Mouse (Mus musculus): ENCODE measurements around the gene Trim40. TPM values are rescaled to one million over a fixed set of nuclear protein-coding genes. Genes with fewer than 3 reads are reported as not detected.

Gene Trim40
- polyA plus RNA-seq, 1 experiment, result not detected

- Histone ChIP-seq H3K4me1 (peaks cover 85% of the 10 kb centered on the region), H3K36me3 (replicated peaks; ENCODE audit: low read length) (peaks cover 27% of the 10 kb centered on the region), H3K27me3 (replicated peaks) (no peaks in the 10 kb centered on the region), H3K4me3 (replicated peaks) (no peak overlapping the region), H3K9me3 (no peaks in the 10 kb centered on the region)
- TF ChIP-seq FLI1 (IDR thresholded peaks at IDR 0.05; ENCODE audit: low read length), result no peak
- TF ChIP-seq GATA1 (IDR thresholded peaks at IDR 0.05; ENCODE audit: borderline replicate concordance, low read length), result no peak
These were observed 45.2 kb downstream of the Trim40 start for GRCm38 (mm10) chr17:36844725-36845124.

- Histone ChIP-seq H3K4me1 (peaks cover 84% of the 10 kb centered on the region), H3K4me3 (replicated peaks) (peak overlapping the region; percentile 71), H3K27me3 (replicated peaks) (no peaks in the 10 kb centered on the region), H3K36me3 (replicated peaks; ENCODE audit: low read length) (peaks cover 28% of the 10 kb centered on the region), H3K9me3 (no peaks in the 10 kb centered on the region)
- TF ChIP-seq FLI1 (IDR thresholded peaks at IDR 0.05; ENCODE audit: low read length) (0 out of 2 replicates have a peak, but pooled peaks have one; percentile 45), GATA1 (IDR thresholded peaks at IDR 0.05; ENCODE audit: borderline replicate concordance, low read length) (peak; percentile 94)
These were observed 45.6 kb downstream of the Trim40 start for GRCm38 (mm10) chr17:36844286-36844719.

GRCm38 (mm10) chr17:36843696-36844095 is 46.2 kb downstream of the Trim40 start:
- Histone ChIP-seq H3K9me3 (no peaks in the 10 kb centered on the region), H3K36me3 (replicated peaks; ENCODE audit: low read length) (peaks cover 32% of the 10 kb centered on the region), H3K4me1 (peaks cover 84% of the 10 kb centered on the region), H3K4me3 (replicated peaks) (peak overlapping the region; percentile 64), H3K27me3 (replicated peaks) (no peaks in the 10 kb centered on the region)
- TF ChIP-seq FLI1 (IDR thresholded peaks at IDR 0.05; ENCODE audit: low read length), result no peak
- TF ChIP-seq GATA1 (IDR thresholded peaks at IDR 0.05; ENCODE audit: borderline replicate concordance, low read length), result no peak

- H3K27me3 ChIP-seq (replicated peaks), result no peaks in the 10 kb centered on the region
- TF ChIP-seq FLI1 (IDR thresholded peaks at IDR 0.05; ENCODE audit: low read length), result no peak
- no peak for TF ChIP-seq GATA1 (IDR thresholded peaks at IDR 0.05; ENCODE audit: borderline replicate concordance, low read length)
- H3K4me1 ChIP-seq, result peaks cover 88% of the 10 kb centered on the region
- peaks cover 27% of the 10 kb centered on the region for H3K36me3 ChIP-seq (replicated peaks; ENCODE audit: low read length)
- no peak overlapping the region for H3K4me3 ChIP-seq (replicated peaks)
- no peaks in the 10 kb centered on the region for H3K9me3 ChIP-seq
These were observed 48.9 kb downstream of the Trim40 start for GRCm38 (mm10) chr17:36840961-36841445.

- TF ChIP-seq FLI1 (IDR thresholded peaks at IDR 0.05; ENCODE audit: low read length), result no peak
- TF ChIP-seq GATA1 (IDR thresholded peaks at IDR 0.05; ENCODE audit: borderline replicate concordance, low read length), result no peak
These were observed 50.0 kb downstream of the Trim40 start for GRCm38 (mm10) chr17:36839931-36840330.

GRCm38 (mm10) chr17:36839001-36839400 is 50.9 kb downstream of the Trim40 start:
- H3K36me3 ChIP-seq (replicated peaks; ENCODE audit: low read length), result peaks cover 27% of the 10 kb centered on the region
- peaks cover 3% of the 10 kb centered on the region for H3K27me3 ChIP-seq (replicated peaks)
- H3K4me1 ChIP-seq, result peaks cover 74% of the 10 kb centered on the region
- H3K9me3 ChIP-seq, result no peaks in the 10 kb centered on the region
- TF ChIP-seq FLI1 (IDR thresholded peaks at IDR 0.05; ENCODE audit: low read length) (no peak), GATA1 (IDR thresholded peaks at IDR 0.05; ENCODE audit: borderline replicate concordance, low read length) (no peak)
- no peak overlapping the region for H3K4me3 ChIP-seq (replicated peaks)

More at GRCm38 (mm10) chr17:36839931-36840330, 50.0 kb downstream of the Trim40 start:
- Histone ChIP-seq H3K4me1 (peaks cover 83% of the 10 kb centered on the region), H3K9me3 (no peaks in the 10 kb centered on the region), H3K4me3 (replicated peaks) (no peak overlapping the region), H3K36me3 (replicated peaks; ENCODE audit: low read length) (peaks cover 27% of the 10 kb centered on the region), H3K27me3 (replicated peaks) (no peaks in the 10 kb centered on the region)

- Histone ChIP-seq H3K4me3 (replicated peaks) (peak within 1 kb of the TSS; percentile 94), H3K4me1 (peaks cover 54% of the 10 kb centered on the region), H3K27me3 (replicated peaks) (peaks cover 6% of the 10 kb centered on the region), H3K36me3 (replicated peaks; ENCODE audit: low read length) (peaks cover 15% of the 10 kb centered on the region), H3K9me3 (no peaks in the 10 kb centered on the region)
- TF ChIP-seq GATA1 (IDR thresholded peaks at IDR 0.05; ENCODE audit: borderline replicate concordance, low read length) (no peak), FLI1 (IDR thresholded peaks at IDR 0.05; ENCODE audit: low read length) (no peak)
These were observed 52.9 kb downstream of the Trim40 start, which contains the start of gene Trim26 for GRCm38 (mm10) chr17:36836874-36837647. TSS of gene Trim26 (plus strand) at chr17:36837134.

- TF ChIP-seq FLI1 (IDR thresholded peaks at IDR 0.05; ENCODE audit: low read length) (no peak), GATA1 (IDR thresholded peaks at IDR 0.05; ENCODE audit: borderline replicate concordance, low read length) (no peak)
- H3K36me3 ChIP-seq (replicated peaks; ENCODE audit: low read length), result peaks cover 15% of the 10 kb centered on the region
- peaks cover 52% of the 10 kb centered on the region for H3K4me1 ChIP-seq
- peaks cover 6% of the 10 kb centered on the region for H3K27me3 ChIP-seq (replicated peaks)
- no peaks in the 10 kb centered on the region for H3K9me3 ChIP-seq
- H3K4me3 ChIP-seq (replicated peaks), result peak overlapping the region; percentile 94
These were observed 53.5 kb downstream of the Trim40 start for GRCm38 (mm10) chr17:36836427-36836812.

- H3K27me3 ChIP-seq (replicated peaks), result peaks cover 6% of the 10 kb centered on the region
- H3K9me3 ChIP-seq, result no peaks in the 10 kb centered on the region
- H3K4me3 ChIP-seq (replicated peaks), result peak overlapping the region; percentile 94
- H3K36me3 ChIP-seq (replicated peaks; ENCODE audit: low read length), result peaks cover 15% of the 10 kb centered on the region
- TF ChIP-seq GATA1 (IDR thresholded peaks at IDR 0.05; ENCODE audit: borderline replicate concordance, low read length), result no peak
- TF ChIP-seq FLI1 (IDR thresholded peaks at IDR 0.05; ENCODE audit: low read length), result no peak
- H3K4me1 ChIP-seq, result peaks cover 46% of the 10 kb centered on the region
These were observed 54.1 kb downstream of the Trim40 start for GRCm38 (mm10) chr17:36835591-36836426.
